Mouse (Mus musculus) lung, embryonic 14.5 days (tissue): ENCODE data around the gene Vwa5b1. TPM values are rescaled to one million over a fixed set of nuclear protein-coding genes. Genes with fewer than 3 reads are reported as not detected.

Experiments
- ATAC-seq: fragments of 200-750 bp; cut with Nextera tagmentation; 2 replicates; pipeline ENCODE4 v1.8.0; 2017; ENCODE audit warnings: mild to moderate bottlenecking, moderate TSS enrichment, moderate library complexity; ENCODE audit not compliant: insufficient read depth
- DNase-seq: peaks from one replicate; pipeline ENCODE4 v3.0.0-alpha.2; 2015
- H3K27ac ChIP-seq: fragments of 300-500 bp; sonication (generic); 2 replicates; pipeline ENCODE4 v1.5.1; 2014; ENCODE audit warnings: low read depth, mild to moderate bottlenecking, moderate library complexity
- H3K27me3 ChIP-seq: fragments of 300-500 bp; sonication (generic); 2 replicates; pipeline ENCODE4 v1.6.1; 2014; ENCODE audit warnings: low read length, control low read depth; ENCODE audit not compliant: insufficient read depth
- H3K36me3 ChIP-seq: fragments of 300-500 bp; sonication (generic); 2 replicates; pipeline ENCODE4 v1.6.1; 2014; ENCODE audit warnings: control low read depth; ENCODE audit not compliant: insufficient read depth
- H3K4me1 ChIP-seq: fragments of 300-500 bp; sonication (generic); 2 replicates; pipeline ENCODE4 v1.6.1; 2014; ENCODE audit warnings: antibody characterized with exemption, control low read depth; ENCODE audit not compliant: insufficient read depth
- H3K4me2 ChIP-seq: fragments of 300-500 bp; sonication (generic); 2 replicates; pipeline ENCODE4 v1.6.1; 2014; ENCODE audit warnings: mild to moderate bottlenecking
- H3K4me3 ChIP-seq: fragments of 300-500 bp; sonication (generic); 2 replicates; pipeline ENCODE4 v1.5.1; 2014; ENCODE audit warnings: low read depth, low read length
- H3K9ac ChIP-seq: fragments of 300-500 bp; sonication (generic); 2 replicates; pipeline ENCODE4 v1.6.1; 2014
- H3K9me3 ChIP-seq: fragments of 300-500 bp; sonication (generic); 2 replicates; pipeline ENCODE4 v1.6.1; 2016; ENCODE audit warnings: low read depth, low read length, control low read depth
- CTCF ChIP-seq: IDR thresholded peaks from 2 replicates; pipeline ENCODE4 v1.5.1; 2016; ENCODE audit warnings: antibody characterized with exemption, low read depth
- WGBS: fragments of 180-500 bp; shearing (Covaris S2); extraction: QIAGEN DNeasy Blood & Tissue Kit; methylation state at CpG from one replicate; pipeline ENCODE4 v1.1.7; 2014; 5-methylcytosine and 5-hydroxymethylcytosine counted together
- polyA plus RNA-seq: library from polyadenylated mRNA; unstranded; fragments of >200 nt; fragmentation: Nextera tagmentation; extraction: Ambion mirVana; gene quantifications from 2 replicates; pipeline ENCODE4 v1.2.1, GENCODE M21; 2014

The Vwa5b1 gene
- polyA plus RNA-seq, 1 experiment from 2014 or later = 0.11 TPM

- Histone ChIP-seq H3K4me3 (no peak overlapping the region), H3K9ac (no peak overlapping the region), H3K27ac (no peak overlapping the region), H3K9me3 (no peaks in the 10 kb centered on the region), H3K27me3 (no peaks in the 10 kb centered on the region), H3K36me3 (no peaks in the 10 kb centered on the region), H3K4me1 (peaks cover 8% of the 10 kb centered on the region), H3K4me2 (no peak overlapping the region)
- WGBS = 12% methylated on average over 10 of the region's 10 CpGs
- ATAC-seq (no peak), DNase-seq (no peak)
- no peak for TF ChIP-seq CTCF
These were observed 87.5 kb downstream of the Vwa5b1 start for GRCm38 (mm10) chr4:138548124-138548561.

GRCm38 (mm10) chr4:138547556-138547955 lies 88.1 kb downstream of the Vwa5b1 start:
- no peak overlapping the region for H3K4me3 ChIP-seq
- H3K4me1 ChIP-seq = peaks cover 11% of the 10 kb centered on the region
- 16% methylated on average over 10 of the region's 10 CpGs for WGBS
- no peak for DNase-seq
- no peaks in the 10 kb centered on the region for H3K9me3 ChIP-seq
- H3K27me3 ChIP-seq = no peaks in the 10 kb centered on the region
- H3K9ac ChIP-seq = no peak overlapping the region
- H3K27ac ChIP-seq = no peak overlapping the region
- no peak for ATAC-seq
- H3K4me2 ChIP-seq = no peak overlapping the region
- TF ChIP-seq CTCF = no peak
- H3K36me3 ChIP-seq = no peaks in the 10 kb centered on the region

- 53% methylated on average over 6 of the region's 6 CpGs for WGBS
- Histone ChIP-seq H3K27ac (no peak overlapping the region), H3K27me3 (no peaks in the 10 kb centered on the region), H3K9ac (no peak overlapping the region), H3K9me3 (no peaks in the 10 kb centered on the region), H3K4me2 (no peak overlapping the region), H3K4me1 (peaks cover 11% of the 10 kb centered on the region), H3K36me3 (no peaks in the 10 kb centered on the region), H3K4me3 (no peak overlapping the region)
- peak; percentile 56 for TF ChIP-seq CTCF
- peak; percentile 47 for DNase-seq
- ATAC-seq = no peak
These were observed 88.6 kb downstream of the Vwa5b1 start for GRCm38 (mm10) chr4:138547041-138547440.

GRCm38 (mm10) chr4:138546241-138546640 lies 89.4 kb downstream of the Vwa5b1 start:
- WGBS = 64% methylated on average over 11 of the region's 11 CpGs
- H3K36me3 ChIP-seq = no peaks in the 10 kb centered on the region
- H3K4me3 ChIP-seq = no peak overlapping the region
- DNase-seq (no peak), ATAC-seq (no peak)
- no peak overlapping the region for H3K27ac ChIP-seq
- no peaks in the 10 kb centered on the region for H3K27me3 ChIP-seq
- no peaks in the 10 kb centered on the region for H3K9me3 ChIP-seq
- no peak for TF ChIP-seq CTCF
- H3K4me2 ChIP-seq = no peak overlapping the region
- H3K9ac ChIP-seq = no peak overlapping the region
- peaks cover 11% of the 10 kb centered on the region for H3K4me1 ChIP-seq

GRCm38 (mm10) chr4:138543177-138543576 lies 92.5 kb downstream of the Vwa5b1 start:
- ATAC-seq = peak; percentile 87; the same call in 1 of the 2 replicates
- Histone ChIP-seq H3K27ac (peak overlapping the region; percentile 32; the same call in 1 of the 2 replicates), H3K27me3 (no peaks in the 10 kb centered on the region), H3K4me2 (peak overlapping the region; percentile 7; the same call in 1 of the 2 replicates), H3K9me3 (no peaks in the 10 kb centered on the region), H3K9ac (no peak overlapping the region), H3K4me1 (peaks cover 11% of the 10 kb centered on the region), H3K4me3 (no peak overlapping the region), H3K36me3 (no peaks in the 10 kb centered on the region)
- 25% methylated on average over 12 of the region's 12 CpGs for WGBS
- DNase-seq = peak; percentile 90
- no peak for TF ChIP-seq CTCF

- WGBS = 56% methylated on average over 4 of the region's 4 CpGs
- DNase-seq (no peak), ATAC-seq (no peak)
- H3K27ac ChIP-seq = no peak overlapping the region
- H3K9ac ChIP-seq = no peak overlapping the region
- no peaks in the 10 kb centered on the region for H3K9me3 ChIP-seq
- no peak overlapping the region for H3K4me2 ChIP-seq
- no peak overlapping the region for H3K4me3 ChIP-seq
- 0 out of 2 replicates have a peak, but pooled peaks cover 2% of the 10 kb centered on the region for H3K4me1 ChIP-seq
- no peaks in the 10 kb centered on the region for H3K27me3 ChIP-seq
- TF ChIP-seq CTCF = no peak
- H3K36me3 ChIP-seq = no peaks in the 10 kb centered on the region
These were observed 97.6 kb downstream of the Vwa5b1 start for GRCm38 (mm10) chr4:138538084-138538449.

- H3K27me3 ChIP-seq = no peaks in the 10 kb centered on the region
- no peak for ATAC-seq
- peak; percentile 62 for DNase-seq
These were observed 98.2 kb downstream of the Vwa5b1 start for GRCm38 (mm10) chr4:138537210-138538083.

More at GRCm38 (mm10) chr4:138537210-138538083, 98.2 kb downstream of the Vwa5b1 start:
- Histone ChIP-seq H3K9me3 (no peaks in the 10 kb centered on the region), H3K27ac (no peak overlapping the region), H3K4me3 (no peak overlapping the region), H3K4me2 (no peak overlapping the region), H3K36me3 (no peaks in the 10 kb centered on the region), H3K4me1 (no peaks in the 10 kb centered on the region), H3K9ac (no peak overlapping the region)
- WGBS = 26% methylated on average over 10 of the region's 10 CpGs
- TF ChIP-seq CTCF = peak; percentile 38; the same call in 1 of the 2 replicates
